Mouse (Mus musculus) CH12.LX (cell line): Measurements from ENCODE around the gene Atp5g3. TPM values are rescaled to one million over a fixed set of nuclear protein-coding genes. Genes with fewer than 3 reads are reported as not detected.
A peak's percentile ranks its signal among the peaks of the same experiment; 100 is the strongest.

Experiments used
- DNase-seq: peaks from one replicate; pipeline ENCODE4 v3.0.0-alpha.2; 2013; ENCODE audit errors: extremely low read depth
- H3K27ac ChIP-seq: 2 replicates; pipeline ENCODE4 v1.5.1; 2012; ENCODE audit warnings: low read depth, mild to moderate bottlenecking, control low read depth, moderate library complexity; ENCODE audit not compliant: insufficient read depth
- H3K27me3 ChIP-seq: replicated peaks from 2 replicates; pipeline ENCODE3; 2012; ENCODE audit warnings: inconsistent platforms
- H3K36me3 ChIP-seq, 2 experiments: replicated peaks in 1 of 2; 2 replicates each; pipeline versions ENCODE3 to v1.6.1; 2012; ENCODE audit warnings: inconsistent platforms in 1 of 2, low read length in 1 of 2, mild to moderate bottlenecking in 1 of 2, mixed read lengths in 1 of 2, moderate library complexity in 1 of 2; ENCODE audit not compliant: control insufficient read depth in 1 of 2, insufficient read depth in 1 of 2
- H3K4me1 ChIP-seq, 2 experiments: 2 replicates each; pipeline ENCODE4 v1.6.1; 2012; ENCODE audit warnings: inconsistent platforms in 1 of 2, moderate library complexity in 1 of 2; ENCODE audit not compliant: insufficient read depth in 2 of 2, control insufficient read depth in 1 of 2
- H3K4me2 ChIP-seq: 2 replicates; pipeline ENCODE4 v1.6.1; 2012; ENCODE audit warnings: low read depth, mild to moderate bottlenecking, control low read depth; ENCODE audit not compliant: poor library complexity, insufficient read depth, severe bottlenecking
- H3K4me3 ChIP-seq, 3 experiments: fragments of 150-350 bp in 1 of 3; sonication (generic) in 1 of 3; replicated peaks in 1 of 3; 2 replicates each; pipeline versions ENCODE3 to v1.5.1; 2011 to 2012; ENCODE audit warnings: low read depth in 2 of 3, low read length in 2 of 3, mild to moderate bottlenecking in 2 of 3, moderate library complexity in 2 of 3, control low read depth in 1 of 3, improper control_type of control experiment in 1 of 3, inconsistent platforms in 1 of 3, mixed read lengths in 1 of 3; ENCODE audit not compliant: poor library complexity in 1 of 3
- H3K79me2 ChIP-seq: replicated peaks from 2 replicates; pipeline ENCODE4 v1.6.1; 2012; ENCODE audit warnings: mild to moderate bottlenecking, moderate library complexity; ENCODE audit not compliant: control insufficient read depth, poor library complexity, insufficient read depth, severe bottlenecking; ENCODE audit errors: extremely low read depth
- H3K9ac ChIP-seq: 2 replicates; pipeline ENCODE4 v1.6.1; 2012; ENCODE audit warnings: low read depth, mild to moderate bottlenecking, control low read depth, moderate library complexity; ENCODE audit not compliant: insufficient read depth
- H3K9me3 ChIP-seq: replicated peaks from 2 replicates; pipeline ENCODE3; 2012; ENCODE audit warnings: low read length, inconsistent platforms, mixed read lengths
- CHD1 ChIP-seq: IDR thresholded peaks from 2 replicates; pipeline ENCODE4 v1.6.1; 2012; ENCODE audit warnings: low read depth, low read length, improper control_type of control experiment, inconsistent platforms
- CHD2 ChIP-seq: IDR thresholded peaks from 2 replicates; pipeline ENCODE4 v1.6.1; 2011; ENCODE audit warnings: low read length, improper control_type of control experiment
- EP300 ChIP-seq: IDR thresholded peaks from 2 replicates; pipeline ENCODE4 v1.6.1; 2011; ENCODE audit warnings: low read length, improper control_type of control experiment
- IRF4 ChIP-seq: IDR thresholded peaks from 2 replicates; pipeline ENCODE4 v1.6.1; 2014; ENCODE audit warnings: low read depth, mild to moderate bottlenecking, inconsistent platforms, low read length, improper control_type of control experiment
- JUND ChIP-seq: conservative IDR thresholded peaks from 2 replicates; pipeline ENCODE4 v1.6.1; 2011; ENCODE audit warnings: low read depth, low read length, improper control_type of control experiment
- MAFK ChIP-seq: IDR thresholded peaks from 2 replicates; pipeline ENCODE4 v1.6.1; 2011; ENCODE audit warnings: low read length, improper control_type of control experiment; ENCODE audit not compliant: insufficient replicate concordance
- MAX ChIP-seq: IDR thresholded peaks from 2 replicates; pipeline ENCODE4 v1.6.1; 2011; ENCODE audit warnings: low read length, improper control_type of control experiment
- MEF2A ChIP-seq: IDR thresholded peaks from 2 replicates; pipeline ENCODE4 v1.6.1; 2014; ENCODE audit warnings: low read depth, mild to moderate bottlenecking, inconsistent platforms, low read length, improper control_type of control experiment, borderline replicate concordance
- MXI1 ChIP-seq: IDR thresholded peaks from 2 replicates; pipeline ENCODE4 v1.6.1; 2011; ENCODE audit warnings: mild to moderate bottlenecking, low read depth, low read length, improper control_type of control experiment
- MYC ChIP-seq: IDR thresholded peaks from 2 replicates; pipeline ENCODE4 v1.6.1; 2011; ENCODE audit warnings: low read depth, mild to moderate bottlenecking, improper control_type of control experiment, low read length
- NELFE ChIP-seq: IDR thresholded peaks from 2 replicates; pipeline ENCODE4 v1.6.1; 2011; ENCODE audit warnings: low read depth, low read length, improper control_type of control experiment
- NRF1 ChIP-seq: IDR thresholded peaks from 2 replicates; pipeline ENCODE4 v1.6.1; 2014; ENCODE audit warnings: low read depth, mild to moderate bottlenecking, inconsistent platforms, low read length, improper control_type of control experiment, moderate library complexity
- POLR2A ChIP-seq: IDR thresholded peaks from 2 replicates; pipeline ENCODE4 v1.6.1; 2011; ENCODE audit warnings: low read depth, mild to moderate bottlenecking, improper control_type of control experiment, low read length
- POLR2AphosphoS2 ChIP-seq: IDR thresholded peaks from 2 replicates; pipeline ENCODE4 v1.6.1; 2011; ENCODE audit warnings: low read depth, low read length, improper control_type of control experiment
- RAD21 ChIP-seq: IDR thresholded peaks from 2 replicates; pipeline ENCODE4 v1.6.1; 2011; ENCODE audit warnings: low read depth, mild to moderate bottlenecking, low read length, improper control_type of control experiment, moderate library complexity
- UBTF ChIP-seq: IDR thresholded peaks from 2 replicates; pipeline ENCODE4 v1.6.1; 2012; ENCODE audit warnings: low read depth, mild to moderate bottlenecking, inconsistent platforms, low read length, improper control_type of control experiment, moderate library complexity
- ZMIZ1 ChIP-seq: IDR thresholded peaks from 2 replicates; pipeline ENCODE4 v1.6.1; 2012; ENCODE audit warnings: low read depth, mild to moderate bottlenecking, inconsistent platforms, low read length, improper control_type of control experiment
- ZNF384 ChIP-seq: IDR thresholded peaks from 2 replicates; pipeline ENCODE4 v1.6.1; 2012; ENCODE audit warnings: low read depth, low read length, improper control_type of control experiment, inconsistent platforms
- dilution Hi-C: fragments of 300-500 bp; cut with MboI; formaldehyde crosslinking; loops from 2 replicates; pipeline ENCODE4 v1.14.3; 2020; ENCODE audit warnings: low sequenced_read_pairs; ENCODE audit not compliant: extremely low pct_unique_long_range_greater_than_20kb, extremely low pct_ligation_motif_present
- in situ Hi-C: fragments of 300-500 bp; cut with MboI; formaldehyde crosslinking; loops from 3 replicates; pipeline ENCODE4 v1.14.3; 2019; ENCODE audit warnings: low sequenced_read_pairs, low pct_ligation_motif_present, low pct_unique_long_range_greater_than_20kb, mixed read lengths
- polyA plus RNA-seq: library from polyadenylated mRNA; unstranded; fragments of >175 nt; gene quantifications from 2 replicates; pipeline ENCODE4 v1.2.1, GENCODE M21; 2012; ENCODE audit warnings: low read depth; ENCODE audit not compliant: insufficient read length
- total RNA-seq, 2 experiments: library from RNA; depleted of rRNA; stranded (reverse); fragments of 300-350 nt in 1 of 2; fragments of >200 nt in 1 of 2; gene quantifications; 2 replicates each; pipeline ENCODE4 v1.2.3; 2012 to 2014

Atp5g3 gene
- total and polyA plus RNA-seq, 3 experiments, result 316 to 453 (median 427) TPM

- DNase-seq, result peak; percentile 51
- in situ Hi-C loops, result no loop called here
Observed at GRCm38 (mm10) chr2:73942844-73943243, 31.7 kb upstream of the Atp5g3 start.

GRCm38 (mm10) chr2:73941281-73941680, 30.2 kb upstream of the Atp5g3 start:
- Histone ChIP-seq H3K79me2 (no peaks in the 10 kb centered on the region), H3K9ac (no peak overlapping the region), H3K4me3 (no peak overlapping the region), H3K27ac (no peak overlapping the region)
- no peak for DNase-seq
- no peak for TF ChIP-seq MYC
- no peak for TF ChIP-seq POLR2A
- TF ChIP-seq, all 38 proteins: peak for 0
- H3K27me3 ChIP-seq, result no peaks in the 10 kb centered on the region
- no peak overlapping the region for H3K4me2 ChIP-seq
- H3K4me1 ChIP-seq, result peaks cover 0 to 25% of the 10 kb centered on the region in 2 experiments; a peak in 3 of 4 replicates
- dilution Hi-C loops (no loop called here), in situ Hi-C loops (no loop called here)
- no peaks in the 10 kb centered on the region for H3K9me3 ChIP-seq
- no peaks in the 10 kb centered on the region for H3K36me3 ChIP-seq

More at GRCm38 (mm10) chr2:73942844-73943243, 31.7 kb upstream of the Atp5g3 start:
- no peak overlapping the region for H3K27ac ChIP-seq
- H3K36me3 ChIP-seq, result no peaks in the 10 kb centered on the region
- TF ChIP-seq CHD2, result 0 out of 2 replicates have a peak, but pooled peaks have one; percentile 27
- no peak for TF ChIP-seq JUND
- TF ChIP-seq NELFE, result no peak
- TF ChIP-seq NRF1, result no peak
- TF ChIP-seq IRF4, result peak; percentile 75
- TF ChIP-seq EP300, result peak; percentile 94
- TF ChIP-seq MEF2A, result no peak
- H3K9me3 ChIP-seq, result no peaks in the 10 kb centered on the region
- no peak overlapping the region for H3K4me3 ChIP-seq
- H3K27me3 ChIP-seq, result no peaks in the 10 kb centered on the region
- H3K4me2 ChIP-seq, result no peak overlapping the region
- no peak overlapping the region for H3K9ac ChIP-seq
- no peaks in the 10 kb centered on the region for H3K79me2 ChIP-seq
- dilution Hi-C loops, result no loop called here
- peaks cover 0 to 25% of the 10 kb centered on the region in 2 experiments; a peak in 3 of 4 replicates for H3K4me1 ChIP-seq

- Histone ChIP-seq H3K4me3 (no peak overlapping the region), H3K4me1 (peaks cover 0 to 25% of the 10 kb centered on the region in 2 experiments; a peak in 3 of 4 replicates), H3K27me3 (no peaks in the 10 kb centered on the region), H3K9ac (no peak overlapping the region), H3K79me2 (no peaks in the 10 kb centered on the region)
- no peak for DNase-seq
- no peak for TF ChIP-seq CHD1
- no peak for TF ChIP-seq MEF2A
- TF ChIP-seq UBTF, result no peak
- TF ChIP-seq MXI1, result no peak
- no peak for TF ChIP-seq MYC
- no peak for TF ChIP-seq RAD21
- TF ChIP-seq MAX, result no peak
- TF ChIP-seq MAFK, result no peak
- no peak for TF ChIP-seq POLR2AphosphoS2
- no peak for TF ChIP-seq ZNF384
- TF ChIP-seq ZMIZ1, result no peak
- TF ChIP-seq, all 38 proteins: peak for 0
- in situ Hi-C loops, result no loop called here
- dilution Hi-C loops, result no loop called here
- Histone ChIP-seq H3K9me3 (no peaks in the 10 kb centered on the region), H3K36me3 (no peaks in the 10 kb centered on the region), H3K27ac (no peak overlapping the region), H3K4me2 (no peak overlapping the region)
Observed at GRCm38 (mm10) chr2:73940471-73940870, 29.3 kb upstream of the Atp5g3 start.
